Mouse (Mus musculus): ENCODE measurements at regions not wholly inside any gene's neighbourhood (a gene's known extent, or its start where the extent isn't known, plus 50 kb on each side); places are given as distances from the start of the nearest gene placed in this dataset.

GRCm38 (mm10) chr14:80083724-80084123 is 99.8 kb downstream of the Olfm4 start:
- no peak for ATAC-seq (ENCODE audit: insufficient number of reproducible peaks, low FRiP score, low TSS enrichment)

- ATAC-seq (ENCODE audit: insufficient number of reproducible peaks, low FRiP score, low TSS enrichment) = no peak
Measured at GRCm38 (mm10) chr14:80097238-80097637, 113.4 kb downstream of the Olfm4 start.

- ATAC-seq (ENCODE audit: insufficient number of reproducible peaks, low FRiP score, low TSS enrichment) = no peak
Measured at GRCm38 (mm10) chr14:80113115-80113687, 129.3 kb downstream of the Olfm4 start.

- ATAC-seq (ENCODE audit: insufficient number of reproducible peaks, low FRiP score, low TSS enrichment) = no peak
Measured at GRCm38 (mm10) chr14:80114326-80114725, 130.4 kb downstream of the Olfm4 start.

GRCm38 (mm10) chr14:80125156-80125555 is 141.3 kb downstream of the Olfm4 start:
- ATAC-seq (ENCODE audit: insufficient number of reproducible peaks, low FRiP score, low TSS enrichment) = no peak

GRCm38 (mm10) chr14:80128181-80128580 is 144.3 kb downstream of the Olfm4 start:
- ATAC-seq (ENCODE audit: insufficient number of reproducible peaks, low FRiP score, low TSS enrichment) = no peak

- no peak for ATAC-seq (ENCODE audit: insufficient number of reproducible peaks, low FRiP score, low TSS enrichment)
Measured at GRCm38 (mm10) chr14:80137541-80137940, 153.7 kb downstream of the Olfm4 start.

GRCm38 (mm10) chr14:80138991-80139791 is 155.3 kb downstream of the Olfm4 start:
- no peak for ATAC-seq (ENCODE audit: insufficient number of reproducible peaks, low FRiP score, low TSS enrichment)

- no peak for ATAC-seq (ENCODE audit: insufficient number of reproducible peaks, low FRiP score, low TSS enrichment)
Measured at GRCm38 (mm10) chr14:80157002-80157401, 173.1 kb downstream of the Olfm4 start.

- no peak for ATAC-seq (ENCODE audit: insufficient number of reproducible peaks, low FRiP score, low TSS enrichment)
Measured at GRCm38 (mm10) chr14:80169211-80169610, 185.3 kb downstream of the Olfm4 start.

- no peak for ATAC-seq (ENCODE audit: insufficient number of reproducible peaks, low FRiP score, low TSS enrichment)
Measured at GRCm38 (mm10) chr14:80170450-80171180, 186.7 kb downstream of the Olfm4 start.

- ATAC-seq (ENCODE audit: insufficient number of reproducible peaks, low FRiP score, low TSS enrichment) = no peak
Measured at GRCm38 (mm10) chr14:80172799-80173484, 189.1 kb downstream of the Olfm4 start.

GRCm38 (mm10) chr14:80176464-80176863 is 192.6 kb downstream of the Olfm4 start:
- no peak for ATAC-seq (ENCODE audit: insufficient number of reproducible peaks, low FRiP score, low TSS enrichment)

GRCm38 (mm10) chr14:80195041-80195440 is 211.2 kb downstream of the Olfm4 start:
- no peak for ATAC-seq (ENCODE audit: insufficient number of reproducible peaks, low FRiP score, low TSS enrichment)

GRCm38 (mm10) chr14:80212916-80213315 is 229.0 kb downstream of the Olfm4 start:
- no peak for ATAC-seq (ENCODE audit: insufficient number of reproducible peaks, low FRiP score, low TSS enrichment)

GRCm38 (mm10) chr14:80213666-80214065 is 229.8 kb downstream of the Olfm4 start:
- no peak for ATAC-seq (ENCODE audit: insufficient number of reproducible peaks, low FRiP score, low TSS enrichment)

- ATAC-seq (ENCODE audit: insufficient number of reproducible peaks, low FRiP score, low TSS enrichment) = peak; percentile 86
Measured at GRCm38 (mm10) chr14:80215960-80216552, 232.2 kb downstream of the Olfm4 start.

- ATAC-seq (ENCODE audit: insufficient number of reproducible peaks, low FRiP score, low TSS enrichment) = no peak
Measured at GRCm38 (mm10) chr14:80232066-80232465, 248.2 kb downstream of the Olfm4 start.

- ATAC-seq (ENCODE audit: insufficient number of reproducible peaks, low FRiP score, low TSS enrichment) = peak; percentile 78
Measured at GRCm38 (mm10) chr14:80232976-80233375, 249.1 kb downstream of the Olfm4 start.

GRCm38 (mm10) chr14:80237136-80237535 is 253.3 kb downstream of the Olfm4 start:
- no peak for ATAC-seq (ENCODE audit: insufficient number of reproducible peaks, low FRiP score, low TSS enrichment)
